Mouse (Mus musculus): ENCODE data around the gene Aqp8.
A peak's percentile ranks its signal among the peaks of the same experiment; 100 is the strongest.

GRCm38 (mm10) chr7:123462070-123462501 lies at the start of gene Aqp8:
- peak; percentile 12; the same call in 1 of the 2 replicates for TF ChIP-seq CTCF (IDR thresholded peaks at IDR 0.05)
- TF ChIP-seq POLR2A (IDR thresholded peaks at IDR 0.05; ENCODE audit: insufficient read depth, low read depth, low read length) = no peak

All from heart, adult 2 months (tissue).